12 mouse cellular contexts compared by ENCODE assay signal in the genomic region with DNA sequence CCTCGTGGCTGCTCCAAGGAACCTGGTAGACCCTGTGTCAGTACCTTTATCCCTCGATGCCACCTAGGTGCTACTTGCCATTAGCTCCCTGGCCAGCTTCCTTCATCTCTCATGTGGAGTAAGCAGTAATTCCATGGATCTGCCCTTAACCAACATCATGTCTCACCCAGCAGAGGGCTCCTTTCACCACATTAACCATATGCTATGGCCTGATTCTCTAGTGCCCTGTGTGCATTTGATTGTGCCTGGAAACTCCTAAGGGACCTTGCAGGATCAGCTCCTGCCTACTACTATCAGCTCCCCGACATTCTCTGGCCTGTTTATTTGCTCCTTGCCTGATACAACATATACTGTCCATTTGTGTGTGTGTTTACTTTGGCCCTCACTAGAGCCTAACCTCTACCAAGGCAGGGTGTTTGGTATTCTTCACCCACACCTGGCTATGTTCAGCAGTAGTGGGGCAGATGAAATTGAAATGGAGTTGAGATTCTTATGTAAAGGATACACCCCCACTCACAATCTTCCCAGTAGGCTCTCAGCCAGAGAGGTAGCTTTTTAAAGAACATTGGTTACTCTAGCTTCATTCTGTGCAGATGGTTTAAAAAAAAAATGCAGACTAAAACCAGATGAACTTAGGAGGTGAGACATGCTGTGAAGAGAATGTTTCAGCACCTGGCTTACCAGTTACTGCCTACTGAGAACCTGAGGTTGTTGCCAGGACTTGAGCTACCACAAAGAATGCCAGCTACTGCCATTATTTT. TPM values are rescaled to one million over a fixed set of nuclear protein-coding genes. Genes with fewer than 3 reads are reported as not detected.
DNase-seq lines count a peak whose midpoint lies in the region; ATAC-seq and TF ChIP-seq lines count a peak whose summit lies in the region.
"Had no signal": no experiment of that assay in that cellular context is flagged by ENCODE, and none has a peak within 500 bp of the region (broad histone marks: within the 10 kb centered on the region; RNA-seq: fewer than 3 reads in every experiment).

No protein-coding gene starts in this region.

- H3K4me3 ChIP-seq in liver, postnatal 0 days (ENCODE audit: low read depth, low read length), result no peak overlapping the region
- H3K4me3 ChIP-seq in hindbrain, embryonic 16.5 days (ENCODE audit: low read length), result no peak overlapping the region
- H3K4me3 ChIP-seq: forebrain, embryonic 15.5 days; heart, embryonic 13.5 days had no signal

- H3K27ac ChIP-seq in liver, postnatal 0 days (ENCODE audit: low read depth), result no peak overlapping the region
- H3K27ac ChIP-seq in hindbrain, embryonic 16.5 days (ENCODE audit: low read depth, low read length), result no peak overlapping the region
- H3K27ac ChIP-seq: forebrain, embryonic 15.5 days; heart, embryonic 13.5 days had no signal

- H3K36me3 ChIP-seq in liver, postnatal 0 days (replicated peaks; ENCODE audit: insufficient read depth, low read length), result peaks cover 30% of the 10 kb centered on the region
- H3K36me3 ChIP-seq in hindbrain, embryonic 16.5 days (ENCODE audit: control insufficient read depth, insufficient read depth, low read length), result peaks cover 49% of the 10 kb centered on the region

- H3K4me2 ChIP-seq in liver, postnatal 0 days (ENCODE audit: low read depth, low read length), result no peak overlapping the region
- H3K4me2 ChIP-seq in hindbrain, embryonic 16.5 days (ENCODE audit: low read length), result no peak overlapping the region
- H3K4me2 ChIP-seq: forebrain, embryonic 15.5 days; heart, embryonic 13.5 days had no signal

- peak; percentile 34 to 79 for DNase-seq in frontal cortex, postnatal 36 days (ENCODE audit: low spot score in 2 of 2)
- DNase-seq in frontal cortex, postnatal 14 days (ENCODE audit: low spot score in 2 of 2), result no peak
- DNase-seq in liver, postnatal 0 days, result no peak
- DNase-seq in liver (no peak), MN1 (ENCODE audit: low spot score) (peak; percentile 26)
- peak; percentile 63 to 78 for DNase-seq in left cerebral cortex, adult 9 months (ENCODE audit: low spot score in 2 of 2)

- no peaks in the 10 kb centered on the region for H3K9me3 ChIP-seq in liver, postnatal 0 days (ENCODE audit: low read length)
- H3K9me3 ChIP-seq in hindbrain, embryonic 16.5 days (ENCODE audit: control insufficient read depth, low read length), result no peaks in the 10 kb centered on the region
- H3K9me3 ChIP-seq: forebrain, embryonic 15.5 days; heart, embryonic 13.5 days had no signal

- H3K4me1 ChIP-seq in liver, postnatal 0 days (ENCODE audit: insufficient read depth), result no peaks in the 10 kb centered on the region
- H3K4me1 ChIP-seq in hindbrain, embryonic 16.5 days (ENCODE audit: control insufficient read depth, insufficient read depth, low read depth, low read length), result 0 out of 2 replicates have a peak, but pooled peaks cover 3% of the 10 kb centered on the region

- peak; percentile 39 for TF ChIP-seq CTCF in liver, postnatal 0 days (IDR thresholded peaks at IDR 0.05; ENCODE audit: low read depth)

- H3K27me3 ChIP-seq in liver, postnatal 0 days (ENCODE audit: insufficient read depth, low read length), result no peaks in the 10 kb centered on the region
- no peaks in the 10 kb centered on the region for H3K27me3 ChIP-seq in hindbrain, embryonic 16.5 days (replicated peaks; ENCODE audit: control insufficient read depth, insufficient read depth, low read length)
- H3K27me3 ChIP-seq: forebrain, embryonic 15.5 days; heart, embryonic 13.5 days had no signal

- ATAC-seq in liver, postnatal 0 days, result no peak
- ATAC-seq in erythroid progenitor cell, adult 5-6 weeks (replicated peaks; ENCODE audit: low FRiP score, poor library complexity, severe bottlenecking), result no peak
- no peak for ATAC-seq in hindbrain, embryonic 16.5 days
- ATAC-seq: forebrain, embryonic 15.5 days had no signal

- no peak for TF ChIP-seq EP300 in liver, postnatal 0 days (IDR thresholded peaks at IDR 0.05; ENCODE audit: low read depth)

- no peak overlapping the region for H3K9ac ChIP-seq in liver, postnatal 0 days (replicated peaks)
- no peak overlapping the region for H3K9ac ChIP-seq in hindbrain, embryonic 16.5 days (ENCODE audit: low read depth, low read length)
- H3K9ac ChIP-seq: forebrain, embryonic 15.5 days; heart, embryonic 13.5 days had no signal

- WGBS in liver, postnatal 0 days (ENCODE audit: insufficient replicate concordance), result 61% methylated on average over 3 of the region's 3 CpGs
- WGBS in hindbrain, embryonic 16.5 days, result 82% methylated on average over 3 of the region's 3 CpGs

RNA-seq across cellular contexts. Expression of a gene that starts 19.7 kb away (rescaled TPM):
- 49.8 and 52.9 TPM in 2 replicates for polyA plus RNA-seq in liver, postnatal 0 days (2015; fragmentation: Nextera tagmentation; extraction: Ambion mirVana)
- 18.4 and 37.3 TPM in 2 replicates for total RNA-seq in erythroid progenitor cell, adult 5-6 weeks (2015; ENCODE audit: low replicate concordance)
- 20.4 and 25.6 TPM in 2 replicates for total RNA-seq in erythroid progenitor cell, adult 5-6 weeks (2017; ENCODE audit: low replicate concordance)
- 277 and 287 TPM in 2 replicates for polyA plus RNA-seq in hindbrain, embryonic 16.5 days (2015; fragmentation: Nextera tagmentation; extraction: Ambion mirVana)

RNA-seq across cellular contexts. Expression of a gene that starts 28.6 kb away (rescaled TPM):
- polyA plus RNA-seq in liver, postnatal 0 days (2015; fragmentation: Nextera tagmentation; extraction: Ambion mirVana), result 121 and 128 TPM in 2 replicates
- total RNA-seq in erythroid progenitor cell, adult 5-6 weeks (2015; ENCODE audit: low replicate concordance), result 6.3 and 15.9 TPM in 2 replicates
- 1.7 and 2.1 TPM in 2 replicates for total RNA-seq in erythroid progenitor cell, adult 5-6 weeks (2017; ENCODE audit: low replicate concordance)
- 675 and 689 TPM in 2 replicates for polyA plus RNA-seq in hindbrain, embryonic 16.5 days (2015; fragmentation: Nextera tagmentation; extraction: Ambion mirVana)

RNA-seq across cellular contexts. Expression of a gene that starts 37.8 kb away (rescaled TPM):
- not detected in 2 replicates for polyA plus RNA-seq in liver, postnatal 0 days (2015; fragmentation: Nextera tagmentation; extraction: Ambion mirVana)
- not detected in 2 replicates for total RNA-seq in erythroid progenitor cell, adult 5-6 weeks (2015; ENCODE audit: low replicate concordance)
- total RNA-seq in erythroid progenitor cell, adult 5-6 weeks (2017; ENCODE audit: low replicate concordance), result not detected in 2 replicates
- not detected in 2 replicates for polyA plus RNA-seq in hindbrain, embryonic 16.5 days (2015; fragmentation: Nextera tagmentation; extraction: Ambion mirVana)
- polyA plus RNA-seq: forebrain, embryonic 15.5 days; heart, embryonic 13.5 days; intestine, embryonic 14.5 days; limb, embryonic 11.5 days had no signal

RNA-seq across cellular contexts. Expression of a gene that starts 58.7 kb away (rescaled TPM):
- polyA plus RNA-seq in liver, postnatal 0 days (2015; fragmentation: Nextera tagmentation; extraction: Ambion mirVana), result 0.20 TPM in 2 replicates
- not detected in 2 replicates for total RNA-seq in erythroid progenitor cell, adult 5-6 weeks (2015; ENCODE audit: low replicate concordance)
- total RNA-seq in erythroid progenitor cell, adult 5-6 weeks (2017; ENCODE audit: low replicate concordance), result not detected in 2 replicates
- polyA plus RNA-seq in hindbrain, embryonic 16.5 days (2015; fragmentation: Nextera tagmentation; extraction: Ambion mirVana), result 0.58 and 0.70 TPM in 2 replicates

Comparison
In these comparisons a context has a peak if more than half of its experiments do, and no peak if none do; other contexts are left out.
1. DNase-seq: peak in frontal cortex, postnatal 36 days (2 of 2), MN1 (single experiment) and left cerebral cortex, adult 9 months (2 of 2); none in frontal cortex, postnatal 14 days (0 of 2), liver, postnatal 0 days (single experiment) and liver (single experiment).